Mouse (Mus musculus) heart, adult 11 months (tissue): ENCODE measurements around the gene Ing3.
A peak's percentile ranks its signal among the peaks of the same experiment; 100 is the strongest.

Experiments
- DNase-seq: peaks from one replicate; pipeline ENCODE4 v3.0.0; 2022

The Ing3 gene

GRCm38 (mm10) chr6:21993070-21993469, 43.7 kb downstream of the Ing3 start:
- peak; percentile 9 for DNase-seq

- peak; percentile 91 for DNase-seq
These were observed 48.8 kb downstream of the Ing3 start for GRCm38 (mm10) chr6:21998131-21998530.

DNA sequence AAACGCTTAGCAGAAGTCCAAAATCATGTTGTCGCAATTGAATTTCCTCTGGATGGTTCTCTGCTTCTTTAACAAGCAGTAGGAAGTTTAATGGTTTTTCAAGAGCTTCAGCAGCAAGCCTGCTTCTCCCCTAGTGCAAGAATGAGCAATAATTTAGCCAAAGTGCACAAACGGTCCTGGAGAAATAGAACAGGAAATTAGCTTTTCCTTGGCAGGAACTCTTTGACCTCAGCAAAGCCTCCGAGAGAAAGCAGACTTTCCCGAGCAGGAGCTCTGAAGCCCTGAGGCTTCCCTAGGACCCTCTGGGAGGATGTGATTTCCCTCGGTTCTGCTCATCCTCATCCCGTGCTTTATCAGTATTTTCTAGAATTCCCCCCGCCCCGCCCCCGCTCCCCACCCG, 49.7 kb downstream of the Ing3 start:
- peak; percentile 95 for DNase-seq

DNA sequence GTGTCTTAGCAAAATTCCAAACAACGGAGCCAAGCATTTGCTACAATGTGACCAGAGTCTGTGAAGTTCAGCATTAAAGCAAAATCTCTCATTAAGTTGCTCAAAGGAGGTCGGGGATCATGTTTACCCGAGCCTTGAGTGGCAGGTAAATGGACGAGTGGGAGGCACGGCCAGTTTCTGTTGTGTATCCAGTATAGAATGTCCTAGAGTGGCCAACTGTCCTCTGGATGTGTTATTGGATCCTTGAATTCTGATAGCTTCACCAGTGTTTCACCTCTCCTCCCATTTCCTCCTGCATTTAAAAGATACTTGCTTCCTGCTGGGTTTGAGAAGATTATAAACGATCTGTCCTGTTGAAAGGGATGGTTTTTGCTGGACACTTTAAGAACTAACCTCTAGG, 50.7 kb downstream of the Ing3 start:
- peak; percentile 88 for DNase-seq

DNA sequence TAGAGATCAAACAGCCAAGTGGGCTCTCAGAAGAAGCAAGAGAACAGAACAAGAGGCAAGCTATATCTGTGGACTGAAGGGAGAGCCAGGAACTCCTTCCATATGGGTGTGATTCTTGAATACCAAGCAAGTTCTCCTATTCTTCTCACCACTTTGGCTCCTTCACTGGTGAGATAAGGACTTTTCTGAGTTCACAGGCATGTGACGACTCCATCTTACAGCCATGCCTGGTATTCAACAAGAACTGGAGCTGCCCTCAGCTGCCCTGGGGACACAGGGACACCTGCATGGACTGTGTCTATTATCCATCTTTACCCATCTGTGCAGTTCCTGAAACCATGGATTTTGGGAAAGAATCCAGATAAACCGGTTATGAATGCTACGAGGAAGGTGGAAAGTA, 51.5 kb downstream of the Ing3 start:
- peak; percentile 95 for DNase-seq

DNA sequence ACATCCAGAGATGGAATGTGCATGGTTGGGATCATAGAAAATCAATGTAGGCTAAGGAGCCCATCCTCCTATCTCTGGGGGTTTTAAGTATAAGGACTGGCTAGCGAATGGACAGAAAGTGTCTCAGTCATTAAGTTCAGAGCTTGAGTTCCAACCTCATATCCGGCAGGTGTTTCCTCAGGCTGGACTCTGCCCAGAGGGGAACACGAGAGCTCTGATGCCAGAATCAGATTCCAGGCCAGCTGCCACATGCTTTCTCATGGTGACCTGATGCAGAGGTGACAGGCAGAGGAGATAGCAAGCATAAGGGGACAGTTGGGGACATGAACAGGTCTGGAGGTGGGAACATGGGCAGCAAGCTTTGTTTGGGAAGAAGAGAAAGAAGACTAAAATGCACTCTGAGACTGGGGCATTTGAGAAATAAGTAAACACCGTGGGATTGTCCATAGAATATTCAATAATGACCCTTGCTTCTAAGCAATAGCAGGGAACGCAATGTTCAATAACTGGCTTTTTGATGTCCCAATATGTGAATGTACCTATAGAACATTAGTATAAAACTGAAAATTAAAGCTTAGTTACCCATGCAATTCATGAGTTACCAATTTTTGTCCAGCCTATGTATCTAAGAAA, 52.0 kb downstream of the Ing3 start:
- DNase-seq: peak; percentile 99

GRCm38 (mm10) chr6:22002521-22003199, 53.3 kb downstream of the Ing3 start:
- DNase-seq: peak; percentile 96

DNA sequence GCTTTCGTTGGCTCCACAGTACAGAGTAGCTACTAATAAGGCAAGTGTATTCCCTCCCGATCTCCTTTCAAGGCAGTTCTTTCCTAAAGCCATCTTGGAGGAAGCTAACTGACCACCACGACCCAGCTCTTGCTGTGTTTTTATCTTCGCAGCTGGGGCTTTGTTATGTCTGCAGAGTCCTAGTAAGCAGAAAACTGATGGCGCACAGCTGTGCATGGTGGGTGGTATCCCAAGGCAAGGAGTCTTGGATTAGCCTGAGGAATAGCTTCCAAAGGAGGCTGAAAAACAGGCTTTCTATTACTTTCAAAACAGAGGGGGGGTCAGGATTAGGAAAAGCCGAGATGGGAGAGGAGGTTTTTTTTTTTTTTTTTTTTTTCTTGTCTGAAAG, 53.8 kb downstream of the Ing3 start:
- DNase-seq: peak; percentile 98

DNA sequence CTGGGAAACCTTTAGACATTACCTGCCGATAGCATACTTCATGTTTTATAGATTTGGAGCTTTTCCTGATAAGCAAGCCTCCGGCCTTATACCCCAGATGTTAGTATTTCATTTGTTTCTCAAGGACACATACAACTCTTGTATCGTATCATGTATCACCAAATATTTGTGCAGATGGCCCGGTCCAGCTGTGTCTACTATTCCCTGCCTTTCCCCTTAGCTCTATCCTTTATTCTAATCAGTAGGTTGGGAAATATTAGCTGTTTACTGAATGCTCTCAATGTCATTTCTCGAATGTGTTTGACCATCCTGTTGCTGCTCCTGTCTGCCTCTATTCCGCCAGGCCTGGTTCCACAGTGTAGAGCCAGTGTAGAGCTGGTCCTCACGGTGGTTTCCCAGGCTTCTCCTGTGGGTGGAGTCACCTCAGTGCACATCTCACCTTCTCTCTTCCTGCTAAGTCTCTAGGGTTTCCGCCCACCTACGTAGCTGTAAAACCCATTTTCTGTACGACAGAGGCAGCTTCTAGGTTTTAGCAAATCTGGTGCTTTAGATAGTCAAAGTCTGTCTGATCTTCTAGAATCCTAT, 54.7 kb downstream of the Ing3 start:
- DNase-seq: peak; percentile 84

DNA sequence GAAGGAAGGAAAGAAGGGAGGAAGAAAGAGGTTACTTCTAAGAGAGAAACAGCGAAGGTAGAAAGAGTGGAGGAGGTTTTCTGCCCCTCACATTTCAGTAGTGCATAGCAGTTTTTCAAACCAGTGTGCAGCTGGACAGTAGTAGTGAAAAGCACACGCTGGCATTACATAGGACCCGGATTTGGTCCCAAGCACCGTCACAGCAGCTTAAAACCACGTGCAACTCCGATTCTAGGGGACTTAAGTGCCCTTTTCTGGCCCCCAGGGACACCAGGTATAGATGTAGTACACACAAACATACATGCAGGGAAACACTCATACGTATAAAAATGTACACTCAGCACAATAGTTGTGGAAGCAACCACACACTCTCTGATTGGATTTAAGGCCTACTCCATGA, 59.0 kb downstream of the Ing3 start:
- DNase-seq: peak; percentile 68

DNA sequence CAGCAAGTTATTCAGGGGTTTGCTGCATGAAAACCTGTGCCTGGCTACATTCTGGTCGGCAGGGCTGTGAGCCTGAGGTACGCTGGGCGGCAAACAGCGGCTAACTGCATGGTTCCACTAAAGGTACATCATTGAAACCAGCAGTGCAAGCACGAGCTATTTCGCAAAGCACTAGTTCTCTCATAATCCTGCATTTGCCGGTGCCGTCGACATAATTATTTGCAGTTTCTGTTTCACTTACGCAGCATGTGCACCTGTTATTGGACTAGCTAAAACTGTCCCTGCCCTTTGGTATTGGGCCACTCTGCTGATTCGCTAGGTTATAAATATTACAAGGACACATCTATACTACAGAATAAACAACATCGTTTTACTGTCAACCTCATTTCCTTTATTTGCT, 60.9 kb downstream of the Ing3 start:
- DNase-seq: peak; percentile 74

GRCm38 (mm10) chr6:22010761-22011281, 61.5 kb downstream of the Ing3 start:
- peak; percentile 95 for DNase-seq

DNA sequence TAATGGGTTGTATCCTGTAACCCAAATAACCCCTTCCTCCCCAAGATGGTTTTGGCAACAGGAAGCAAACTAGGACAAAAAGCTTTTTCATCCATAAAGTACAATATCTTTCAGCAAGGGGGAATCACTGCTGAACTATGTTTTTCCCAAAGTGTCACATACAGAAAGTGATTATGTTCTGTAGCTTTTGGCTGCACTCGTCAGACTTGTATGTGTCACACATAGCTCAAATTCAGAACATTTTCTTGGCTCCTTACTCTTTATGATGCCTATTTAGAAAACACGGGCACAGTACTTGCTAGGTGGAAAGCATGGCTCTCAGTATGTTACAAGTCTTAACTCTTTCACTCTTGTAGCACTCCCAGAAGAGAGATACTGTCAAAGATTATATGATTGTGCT, 62.2 kb downstream of the Ing3 start:
- DNase-seq: no peak

GRCm38 (mm10) chr6:22012099-22012498, 62.7 kb downstream of the Ing3 start:
- peak; percentile 93 for DNase-seq

DNA sequence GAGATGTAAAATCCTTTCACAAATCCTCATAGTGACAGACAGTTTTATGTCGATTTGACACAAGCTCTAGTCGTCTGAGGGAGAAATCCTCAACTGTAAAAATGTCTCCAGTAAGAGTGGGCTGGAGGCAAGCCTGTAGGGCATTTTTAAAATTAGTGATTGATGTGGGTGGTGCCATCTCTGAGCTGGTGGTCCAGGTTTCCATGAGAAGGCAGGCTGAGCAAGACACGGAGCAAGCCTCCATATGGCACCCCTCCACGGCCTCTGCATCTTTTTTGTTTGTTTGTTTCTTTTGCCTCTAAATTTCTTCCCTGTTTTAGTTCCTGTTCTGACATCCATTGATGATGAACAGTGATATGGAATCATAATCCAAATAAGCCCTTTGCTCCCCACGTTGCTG, 63.1 kb downstream of the Ing3 start:
- DNase-seq: peak; percentile 81

DNA sequence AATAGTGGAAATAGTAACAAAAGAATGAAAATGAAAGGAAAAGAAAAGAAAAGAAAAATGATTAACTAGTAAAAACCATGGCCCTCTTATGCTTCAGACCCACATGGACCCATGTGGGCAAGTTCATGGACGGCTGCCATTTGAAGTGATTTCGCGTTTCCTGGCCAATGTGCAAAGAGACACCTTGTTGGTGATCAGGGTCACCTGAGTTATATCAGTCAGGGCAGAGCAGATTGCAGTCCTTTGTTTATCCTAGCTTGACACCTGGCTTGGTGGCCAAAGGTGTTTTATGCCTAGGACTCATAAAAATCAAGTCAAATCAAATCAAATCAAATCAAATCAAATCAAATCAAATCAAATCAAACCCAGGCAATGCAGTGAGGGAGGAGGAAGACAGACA, 64.0 kb downstream of the Ing3 start:
- DNase-seq: peak; percentile 83

DNA sequence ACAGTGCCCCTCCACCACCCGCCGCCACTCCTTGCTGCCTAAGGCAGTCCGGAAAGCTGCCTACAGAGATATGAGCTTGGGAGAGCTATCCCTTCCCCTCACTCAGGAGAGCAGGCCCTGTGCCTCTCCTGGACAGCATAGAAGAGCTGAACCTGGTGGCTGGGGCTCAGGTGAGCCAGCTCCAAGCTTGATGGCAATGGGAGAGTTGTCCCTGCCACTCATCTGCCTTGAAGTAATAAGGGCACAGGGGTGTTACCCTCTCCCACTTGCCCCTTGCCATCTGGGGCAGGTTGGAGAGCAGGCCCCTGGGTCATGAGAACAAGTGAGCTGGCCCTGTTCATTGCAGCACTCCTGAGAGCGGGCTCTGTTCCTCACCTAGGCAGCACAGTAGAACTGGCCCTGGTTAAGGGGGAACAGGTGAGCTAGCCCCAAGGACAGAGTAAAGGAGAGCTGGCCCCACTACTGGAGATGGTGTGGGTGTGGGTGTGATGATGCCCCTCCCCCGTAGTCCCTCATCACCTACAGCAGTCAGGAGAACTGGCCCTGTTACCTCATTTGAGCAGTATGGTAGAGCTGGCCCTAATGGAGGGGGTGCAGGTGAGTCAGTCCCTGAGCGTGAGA, 65.0 kb downstream of the Ing3 start:
- DNase-seq: peak; percentile 92

- peak; percentile 92 for DNase-seq
These were observed 68.3 kb downstream of the Ing3 start for GRCm38 (mm10) chr6:22017631-22018030.

DNA sequence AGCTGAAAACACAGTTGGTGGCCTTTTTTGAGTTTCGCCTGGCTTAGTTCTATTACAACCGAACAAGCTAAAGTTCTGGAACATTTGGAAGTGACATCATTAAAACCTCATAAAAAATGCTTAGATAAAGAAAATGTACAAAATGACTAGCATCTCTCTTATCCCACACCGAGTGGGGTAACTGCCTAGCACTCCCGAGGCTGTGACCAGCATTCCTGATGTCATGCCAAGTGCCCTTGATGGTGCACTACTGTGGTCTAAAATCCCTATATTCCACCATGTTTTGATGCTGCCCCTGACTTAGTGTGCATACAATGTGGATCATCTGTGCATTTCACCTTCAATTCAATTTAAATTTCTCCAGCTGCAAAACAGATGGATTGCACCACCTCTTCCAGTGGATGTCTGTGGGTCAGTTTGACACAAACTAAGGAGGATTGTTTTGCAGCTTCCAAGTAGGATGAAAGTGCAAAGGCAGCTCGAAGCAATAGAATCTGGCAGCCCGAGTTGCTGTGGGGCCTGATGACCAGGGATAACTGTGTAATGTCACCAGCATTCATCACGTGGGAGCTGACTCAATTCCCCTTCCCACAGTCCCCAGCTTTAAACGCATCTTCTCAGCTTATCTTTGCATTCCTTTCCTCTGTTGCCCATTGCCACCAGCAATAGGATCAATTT, 69.5 kb downstream of the Ing3 start:
- peak; percentile 91 for DNase-seq

DNA sequence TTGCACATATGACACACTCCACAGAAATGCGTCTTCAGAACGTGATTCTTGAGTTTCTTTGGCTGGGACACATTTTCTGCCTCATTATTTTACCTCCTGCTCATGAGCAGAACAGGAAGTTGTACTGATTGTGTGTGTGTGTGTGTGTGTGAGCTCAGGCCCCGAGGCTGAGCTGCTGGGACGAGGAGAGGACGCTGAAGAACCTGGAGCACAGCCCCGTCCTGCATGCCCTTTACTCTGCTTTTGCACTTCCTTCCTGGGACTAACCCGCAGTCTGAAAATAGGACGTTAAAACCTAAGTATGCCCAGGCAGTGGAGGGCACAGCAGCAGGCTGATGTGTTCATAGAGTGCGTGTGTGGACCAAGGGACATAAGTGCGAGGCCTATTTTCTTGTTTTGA, 70.3 kb downstream of the Ing3 start:
- DNase-seq: peak; percentile 97

GRCm38 (mm10) chr6:22020696-22021095, 71.3 kb downstream of the Ing3 start:
- peak; percentile 65 for DNase-seq

DNA sequence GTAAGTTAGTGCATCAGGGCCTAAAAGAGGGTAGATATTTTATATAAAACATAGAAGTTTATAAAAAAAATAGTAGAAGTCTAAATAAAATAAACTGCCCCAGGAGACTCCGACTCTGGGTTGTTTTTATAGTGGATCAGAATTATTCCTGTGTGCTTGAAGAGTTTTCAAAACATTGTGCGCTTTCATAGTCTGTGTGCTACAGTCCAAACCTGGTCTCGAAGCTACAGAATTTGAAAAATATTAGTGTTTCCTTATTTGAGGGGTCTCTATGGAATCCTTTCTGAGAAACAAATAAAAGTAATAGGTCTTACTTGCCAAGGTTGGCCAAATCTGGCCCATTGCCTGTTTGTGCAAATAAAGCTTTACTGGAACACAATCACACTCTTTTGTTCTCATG, 71.9 kb downstream of the Ing3 start:
- DNase-seq: peak; percentile 35

- DNase-seq: peak; percentile 56
These were observed 74.8 kb downstream of the Ing3 start for GRCm38 (mm10) chr6:22024168-22024567.
